Mouse (Mus musculus) forebrain, embryonic 13.5 days (tissue): ENCODE data around the gene Opn5. TPM values are rescaled to one million over a fixed set of nuclear protein-coding genes. Genes with fewer than 3 reads are reported as not detected.

Experiments
- ATAC-seq: fragments of 200-750 bp; cut with Nextera tagmentation; 2 replicates; pipeline ENCODE4 v1.8.0; 2017
- H3K27ac ChIP-seq: fragments of 300-500 bp; sonication (generic); 2 replicates; pipeline ENCODE4 v1.5.1; 2015; ENCODE audit warnings: inconsistent platforms, mild to moderate bottlenecking, moderate library complexity
- H3K27me3 ChIP-seq: fragments of 300-500 bp; sonication (generic); 2 replicates; pipeline ENCODE4 v1.6.1; 2015; ENCODE audit warnings: mild to moderate bottlenecking, inconsistent platforms
- H3K36me3 ChIP-seq: fragments of 300-500 bp; sonication (generic); 2 replicates; pipeline ENCODE4 v1.6.1; 2015; ENCODE audit warnings: mild to moderate bottlenecking, inconsistent platforms; ENCODE audit not compliant: poor library complexity, severe bottlenecking
- H3K4me1 ChIP-seq: fragments of 300-500 bp; sonication (generic); 2 replicates; pipeline ENCODE4 v1.6.1; 2015; ENCODE audit warnings: inconsistent platforms
- H3K4me2 ChIP-seq: fragments of 300-500 bp; sonication (generic); 2 replicates; pipeline ENCODE4 v1.6.1; 2015; ENCODE audit warnings: inconsistent platforms, mild to moderate bottlenecking, moderate library complexity
- H3K4me3 ChIP-seq: fragments of 300-500 bp; sonication (generic); 2 replicates; pipeline ENCODE4 v1.5.1; 2015; ENCODE audit warnings: mild to moderate bottlenecking, inconsistent platforms
- H3K9ac ChIP-seq: fragments of 300-500 bp; sonication (generic); 2 replicates; pipeline ENCODE4 v1.6.1; 2015; ENCODE audit warnings: mild to moderate bottlenecking, inconsistent platforms
- H3K9me3 ChIP-seq: fragments of 300-500 bp; sonication (generic); replicated peaks from 2 replicates; pipeline ENCODE4 v1.6.1; 2016; ENCODE audit warnings: inconsistent platforms
- WGBS: fragments of 180-500 bp; shearing (Covaris S2); methylation state at CpG from one replicate; pipeline ENCODE4 v1.1.7; 2015; 5-methylcytosine and 5-hydroxymethylcytosine counted together
- polyA plus RNA-seq: library from polyadenylated mRNA; unstranded; fragments of >200 nt; fragmentation: Nextera tagmentation; extraction: Ambion mirVana; gene quantifications from 2 replicates; pipeline ENCODE4 v1.2.1, GENCODE M21; 2015

Gene Opn5
- 0.08 TPM in 1 of 2 replicates, not detected in the other for polyA plus RNA-seq

GRCm38 (mm10) chr17:42611295-42611694 lies at the start of gene Opn5:
Gene Opn5, minus strand, starts transcription at chr17:42611395.
- Histone ChIP-seq H3K9me3 (no peaks in the 10 kb centered on the region), H3K4me1 (peaks cover 3% of the 10 kb centered on the region; the same call in 1 of the 2 replicates), H3K36me3 (no peaks in the 10 kb centered on the region), H3K27me3 (no peaks in the 10 kb centered on the region), H3K9ac (no peak within 1 kb of the TSS), H3K4me2 (no peak within 1 kb of the TSS), H3K4me3 (no peak within 1 kb of the TSS), H3K27ac (no peak within 1 kb of the TSS)
- no peak for ATAC-seq
- 80% methylated on average over 8 of the region's 8 CpGs for WGBS

GRCm38 (mm10) chr17:42658634-42659422 lies 47.6 kb upstream of the Opn5 start:
- Histone ChIP-seq H3K9ac (no peak overlapping the region), H3K4me2 (peak overlapping the region; percentile 44), H3K4me1 (no peaks in the 10 kb centered on the region)

GRCm38 (mm10) chr17:42643416-42643815 lies 32.2 kb upstream of the Opn5 start:
- Histone ChIP-seq H3K9me3 (no peaks in the 10 kb centered on the region), H3K4me1 (no peaks in the 10 kb centered on the region), H3K4me3 (no peak overlapping the region), H3K9ac (no peak overlapping the region), H3K36me3 (no peaks in the 10 kb centered on the region), H3K27me3 (no peaks in the 10 kb centered on the region), H3K4me2 (no peak overlapping the region), H3K27ac (no peak overlapping the region)
- 91% methylated on average over 3 of the region's 3 CpGs for WGBS
- ATAC-seq, result no peak

More at GRCm38 (mm10) chr17:42658634-42659422, 47.6 kb upstream of the Opn5 start:
- Histone ChIP-seq H3K9me3 (no peaks in the 10 kb centered on the region), H3K27me3 (no peaks in the 10 kb centered on the region), H3K36me3 (no peaks in the 10 kb centered on the region), H3K4me3 (no peak overlapping the region), H3K27ac (no peak overlapping the region)
- WGBS, result 23% methylated on average over 14 of the region's 14 CpGs
- peak; percentile 89 for ATAC-seq

- no peak for ATAC-seq
- H3K27me3 ChIP-seq, result no peaks in the 10 kb centered on the region
- no peak overlapping the region for H3K27ac ChIP-seq
- no peak overlapping the region for H3K9ac ChIP-seq
- WGBS, result 90% methylated on average over 2 of the region's 2 CpGs
- H3K4me2 ChIP-seq, result no peak overlapping the region
- H3K36me3 ChIP-seq, result no peaks in the 10 kb centered on the region
- H3K9me3 ChIP-seq, result no peaks in the 10 kb centered on the region
- no peak overlapping the region for H3K4me3 ChIP-seq
- H3K4me1 ChIP-seq, result no peaks in the 10 kb centered on the region
Observed at GRCm38 (mm10) chr17:42630206-42630605, 19.0 kb upstream of the Opn5 start.

GRCm38 (mm10) chr17:42613043-42613737 lies 2.0 kb upstream of the Opn5 start:
- Histone ChIP-seq H3K4me2 (no peak overlapping the region), H3K36me3 (no peaks in the 10 kb centered on the region), H3K27ac (no peak overlapping the region), H3K9me3 (no peaks in the 10 kb centered on the region), H3K4me3 (no peak overlapping the region), H3K4me1 (peaks cover 2% of the 10 kb centered on the region; the same call in 1 of the 2 replicates), H3K27me3 (no peaks in the 10 kb centered on the region), H3K9ac (no peak overlapping the region)
- ATAC-seq, result peak; percentile 61
- WGBS, result 34% methylated on average over 6 of the region's 6 CpGs

GRCm38 (mm10) chr17:42608270-42608669 lies 2.9 kb downstream of the Opn5 start:
- Histone ChIP-seq H3K36me3 (no peaks in the 10 kb centered on the region), H3K9me3 (no peaks in the 10 kb centered on the region), H3K4me1 (peaks cover 3% of the 10 kb centered on the region; the same call in 1 of the 2 replicates), H3K27me3 (no peaks in the 10 kb centered on the region), H3K4me2 (no peak overlapping the region), H3K27ac (no peak overlapping the region), H3K9ac (no peak overlapping the region), H3K4me3 (no peak overlapping the region)
- ATAC-seq, result no peak
- WGBS, result 12% methylated on average over 3 of the region's 3 CpGs

GRCm38 (mm10) chr17:42602829-42603784 lies 8.1 kb downstream of the Opn5 start:
- H3K36me3 ChIP-seq, result no peaks in the 10 kb centered on the region
- H3K4me1 ChIP-seq, result peaks cover under 1% of the 10 kb centered on the region; the same call in 1 of the 2 replicates
- ATAC-seq, result peak; percentile 97
- H3K27ac ChIP-seq, result no peak overlapping the region
- no peak overlapping the region for H3K4me2 ChIP-seq
- H3K9ac ChIP-seq, result no peak overlapping the region
- H3K27me3 ChIP-seq, result no peaks in the 10 kb centered on the region
- H3K9me3 ChIP-seq, result no peaks in the 10 kb centered on the region
- no peak overlapping the region for H3K4me3 ChIP-seq
- 27% methylated on average over 15 of the region's 15 CpGs for WGBS

- Histone ChIP-seq H3K9ac (no peak overlapping the region), H3K27me3 (no peaks in the 10 kb centered on the region), H3K9me3 (no peaks in the 10 kb centered on the region), H3K4me2 (no peak overlapping the region), H3K27ac (no peak overlapping the region), H3K4me1 (no peaks in the 10 kb centered on the region), H3K36me3 (no peaks in the 10 kb centered on the region), H3K4me3 (no peak overlapping the region)
- no peak for ATAC-seq
- 80% methylated on average over 1 of the region's 1 CpGs for WGBS
Observed at GRCm38 (mm10) chr17:42586486-42586885, 24.7 kb downstream of the Opn5 start.

- Histone ChIP-seq H3K36me3 (no peaks in the 10 kb centered on the region), H3K4me3 (no peak overlapping the region), H3K27me3 (no peaks in the 10 kb centered on the region), H3K4me2 (no peak overlapping the region), H3K9ac (no peak overlapping the region), H3K27ac (no peak overlapping the region), H3K9me3 (no peaks in the 10 kb centered on the region), H3K4me1 (no peaks in the 10 kb centered on the region)
- 0 out of 2 replicates have a peak, but pooled peaks have one; percentile 8 for ATAC-seq
- WGBS, result 82% methylated on average over 2 of the region's 2 CpGs
Observed at GRCm38 (mm10) chr17:42583029-42583331, 28.2 kb downstream of the Opn5 start.

GRCm38 (mm10) chr17:42582281-42583028 lies 28.7 kb downstream of the Opn5 start:
- H3K9ac ChIP-seq, result no peak overlapping the region
- no peaks in the 10 kb centered on the region for H3K36me3 ChIP-seq
- H3K27me3 ChIP-seq, result no peaks in the 10 kb centered on the region
- H3K27ac ChIP-seq, result no peak overlapping the region
- peaks cover under 1% of the 10 kb centered on the region for H3K4me1 ChIP-seq
- 0% methylated on average over 1 of the region's 1 CpGs for WGBS
- ATAC-seq, result 0 out of 2 replicates have a peak, but pooled peaks have one; percentile 53
- no peaks in the 10 kb centered on the region for H3K9me3 ChIP-seq
- H3K4me2 ChIP-seq, result no peak overlapping the region
- no peak overlapping the region for H3K4me3 ChIP-seq

- H3K4me2 ChIP-seq, result no peak overlapping the region
- no peak overlapping the region for H3K4me3 ChIP-seq
- no peak overlapping the region for H3K9ac ChIP-seq
- ATAC-seq, result no peak
- H3K36me3 ChIP-seq, result no peaks in the 10 kb centered on the region
- H3K27me3 ChIP-seq, result no peaks in the 10 kb centered on the region
- peaks cover 15% of the 10 kb centered on the region for H3K4me1 ChIP-seq
- no peak overlapping the region for H3K27ac ChIP-seq
- WGBS, result 86% methylated on average over 4 of the region's 4 CpGs
- no peaks in the 10 kb centered on the region for H3K9me3 ChIP-seq
Observed at GRCm38 (mm10) chr17:42580623-42581022, 30.6 kb downstream of the Opn5 start.
